Mouse (Mus musculus): ENCODE measurements around the gene Qk. TPM values are rescaled to one million over a fixed set of nuclear protein-coding genes. Genes with fewer than 3 reads are reported as not detected.

Qk gene
- total RNA-seq, 1 experiment from 2014 or later: 81.4 TPM

DNA sequence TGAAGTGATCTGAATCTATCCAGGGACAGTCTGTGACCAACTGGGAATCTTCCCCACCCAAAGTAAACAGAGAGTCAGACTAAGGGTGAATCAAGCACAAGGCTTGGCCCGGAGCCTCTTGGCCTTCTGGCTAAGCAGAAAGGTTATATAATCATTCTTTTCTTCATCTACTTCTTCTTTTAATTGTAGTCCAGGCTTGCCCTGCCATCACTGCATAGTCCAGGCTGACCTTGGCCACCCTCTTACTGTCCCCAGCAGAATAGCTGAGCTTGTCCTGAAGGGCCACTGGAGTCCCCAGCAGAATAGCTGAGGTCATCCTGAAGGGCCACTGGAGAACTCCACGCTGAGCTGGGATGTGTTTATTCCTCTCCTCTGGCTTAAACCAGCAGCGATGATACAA, 158.4 kb downstream of the Qk start:
- no peak for ATAC-seq (ENCODE audit: extremely low read depth, insufficient number of reproducible peaks, low FRiP score, poor library complexity, severe bottlenecking)

DNA sequence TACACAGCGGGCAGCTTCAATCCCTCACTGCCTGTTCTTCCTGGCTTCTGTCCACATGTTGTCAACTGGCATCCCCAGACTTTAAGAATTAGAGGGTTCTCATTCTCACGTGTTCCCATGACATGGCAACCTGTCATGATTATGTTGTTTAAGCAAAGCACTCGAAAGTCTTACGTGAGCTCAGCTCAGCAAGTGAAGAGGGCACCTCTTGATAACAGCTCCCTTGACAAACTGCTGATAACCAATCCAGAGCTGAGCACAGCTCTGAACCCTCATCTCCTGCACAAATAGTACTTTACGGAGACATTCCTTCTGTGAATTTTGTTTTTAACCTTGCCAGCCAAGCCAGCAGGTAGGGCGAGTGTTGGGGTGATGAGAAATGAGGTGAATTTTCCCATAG, 159.2 kb downstream of the Qk start:
- ATAC-seq (ENCODE audit: extremely low read depth, insufficient number of reproducible peaks, low FRiP score, poor library complexity, severe bottlenecking): no peak

DNA sequence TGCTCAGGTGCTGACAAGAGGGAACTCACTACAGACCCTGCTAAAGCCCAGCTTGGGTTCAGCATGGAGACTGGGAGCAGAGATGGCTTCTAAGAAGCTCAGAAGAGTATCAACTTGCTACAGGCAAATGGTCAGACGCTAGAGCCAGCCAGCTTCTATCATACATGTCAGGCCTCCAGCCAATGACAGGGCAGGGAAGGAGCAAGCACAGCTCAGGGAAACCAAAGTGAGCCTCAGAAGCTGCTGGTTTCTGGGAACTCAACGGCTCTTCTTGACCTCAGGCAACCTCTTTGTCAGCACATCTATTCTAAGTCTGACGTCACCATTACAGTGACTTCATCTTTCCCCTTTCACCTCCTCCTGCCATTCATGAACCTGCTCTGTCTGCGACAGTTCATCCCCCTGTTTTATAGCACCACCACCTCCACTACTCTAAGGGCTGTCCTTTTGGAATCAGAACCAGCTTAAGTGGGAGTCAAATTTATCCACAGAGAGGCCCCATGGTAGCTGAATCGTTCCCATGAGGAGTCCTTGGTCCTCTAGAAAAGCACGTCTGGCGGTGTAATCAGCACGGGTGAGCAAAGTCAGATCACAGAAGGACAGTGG, 166.7 kb downstream of the Qk start:
- no peak for ATAC-seq (ENCODE audit: extremely low read depth, insufficient number of reproducible peaks, low FRiP score, poor library complexity, severe bottlenecking)
